Mouse (Mus musculus) urinary bladder, postnatal 4 days (tissue): ENCODE measurements at regions not wholly inside any gene's neighbourhood (a gene's known extent, or its start where the extent isn't known, plus 50 kb on each side); places are given as distances from the start of the nearest gene placed in this dataset.

Experiments used
- DNase-seq, 2 experiments: peaks; one replicate each; pipeline ENCODE4 v3.0.0; 2021 to 2022; ENCODE audit warnings: low spot score in 2 of 2

DNA sequence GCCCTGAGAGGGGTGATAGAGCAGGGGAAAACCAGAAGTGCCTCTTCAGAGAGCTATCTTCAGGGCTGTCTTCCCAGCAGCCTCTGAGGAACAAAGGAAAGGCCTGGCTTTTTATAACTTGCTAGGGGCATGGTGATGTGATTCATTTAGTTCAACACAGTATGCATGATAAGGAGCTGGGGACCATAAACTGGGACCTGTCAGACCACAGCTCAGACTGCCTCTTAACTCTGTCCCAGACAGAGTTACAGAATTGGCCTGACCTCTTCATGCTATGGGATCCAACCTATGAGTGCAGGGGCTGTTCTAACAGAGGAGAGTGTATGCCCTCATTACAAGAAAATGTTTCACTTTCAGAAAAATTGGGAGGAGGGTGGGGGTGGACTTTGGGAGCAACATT is 59.3 kb upstream of the Il12b start:
- no peak for DNase-seq

DNA sequence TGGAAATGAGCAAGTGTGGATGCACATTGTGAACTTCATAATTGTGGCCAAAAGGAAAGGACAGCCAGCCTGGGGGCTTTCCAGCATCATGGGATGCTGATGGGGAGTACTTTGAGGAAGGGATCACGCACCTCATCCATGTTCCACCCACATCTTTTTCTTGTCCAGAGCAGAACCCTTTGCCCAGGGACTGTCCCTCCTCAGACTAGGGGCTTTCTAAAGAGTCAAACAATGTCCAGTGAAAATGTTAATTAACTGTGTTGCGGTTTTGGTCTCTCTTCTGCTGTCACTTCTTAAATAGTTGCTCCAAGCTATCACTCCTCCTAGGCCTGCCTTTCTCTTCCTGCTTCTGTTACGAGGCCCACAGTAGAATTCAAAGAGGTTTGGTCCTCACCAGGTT is 51.6 kb upstream of the Il12b start:
- no peak for DNase-seq

DNA sequence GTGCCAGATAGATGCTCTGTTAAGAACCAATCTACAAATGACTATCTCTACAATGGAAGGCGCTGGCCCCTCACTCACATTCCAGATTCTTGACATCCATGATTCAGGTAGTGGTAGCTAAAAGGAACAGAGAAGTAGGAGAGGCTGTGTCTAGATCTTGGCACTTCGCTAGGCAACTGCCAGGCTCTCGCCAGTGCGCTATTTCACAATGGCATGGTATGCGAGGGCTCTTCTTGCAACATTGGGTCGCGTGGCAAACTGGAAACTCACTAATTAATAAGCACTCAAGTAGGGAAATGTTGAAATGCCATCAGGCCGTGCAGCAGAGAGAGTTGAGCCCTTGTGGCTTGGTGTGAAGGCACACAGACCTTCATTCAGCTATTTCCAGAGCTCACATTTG is 50.3 kb upstream of the Il12b start:
- DNase-seq = no peak
